Mouse (Mus musculus): ENCODE data around the gene Fam213b.

The Fam213b gene

GRCm38 (mm10) chr4:154855721-154856479 lies 43.0 kb downstream of the Fam213b start:
- in situ Hi-C loops (cut with MboI, MseI): no loop called here

DNA sequence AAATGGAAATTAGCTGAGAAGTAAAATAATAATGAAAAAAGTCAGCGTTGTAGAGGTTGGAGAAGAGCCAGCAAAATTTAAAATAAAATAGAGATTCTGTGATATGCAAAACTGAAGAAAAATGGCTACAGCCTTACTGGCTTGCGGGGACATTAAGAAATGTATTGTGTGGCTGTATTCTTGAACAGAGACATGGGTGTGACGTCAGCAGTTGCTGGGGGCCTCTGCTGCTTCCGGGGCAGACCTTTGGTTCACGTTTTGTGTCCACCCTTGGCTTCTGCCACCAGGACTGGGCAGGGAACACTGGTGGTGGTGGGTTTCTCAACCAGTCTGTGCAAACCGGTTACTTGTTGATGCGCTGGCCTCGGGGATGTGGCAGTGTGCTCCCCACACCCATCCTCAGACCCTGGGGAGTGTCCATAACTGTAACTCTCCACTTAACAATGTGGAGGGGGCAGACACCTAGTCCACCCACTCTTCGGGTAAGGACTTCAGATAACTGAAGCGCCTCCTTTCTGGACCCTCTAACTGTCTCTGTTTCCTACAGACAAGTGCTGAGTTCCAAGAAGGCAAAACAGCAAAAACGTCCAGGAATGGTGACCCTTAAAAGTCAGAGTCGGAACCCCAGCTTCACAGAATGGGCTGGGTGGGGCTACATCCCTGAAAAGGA lies 44.1 kb downstream of the Fam213b start:
- in situ Hi-C loops (cut with MboI, MseI): no loop called here

- in situ Hi-C loops (cut with MboI, MseI): no loop called here
These were observed 45.1 kb downstream of the Fam213b start for GRCm38 (mm10) chr4:154853881-154854280.

DNA sequence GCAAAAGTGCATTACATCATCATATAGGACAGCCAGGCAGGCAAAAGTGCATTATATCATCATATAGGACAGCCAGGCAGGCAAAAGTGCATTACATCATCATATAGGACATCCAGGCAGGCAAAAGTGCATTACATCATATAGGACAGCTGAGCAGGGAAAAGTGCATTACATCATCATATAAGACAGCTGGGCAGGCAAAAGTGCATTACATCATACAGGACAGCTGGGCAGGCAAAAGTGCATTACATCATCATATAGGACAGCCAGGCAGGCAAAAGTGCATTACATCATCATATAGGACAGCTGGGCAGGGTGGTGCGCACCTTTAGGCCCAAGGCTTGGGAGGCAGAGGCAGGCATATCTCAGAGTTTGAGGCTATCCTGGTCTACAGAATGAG lies 46.2 kb downstream of the Fam213b start:
- in situ Hi-C loops (cut with MboI, MseI): no loop called here

Measured in T-helper 17 cell (primary cell).